Mouse (Mus musculus) kidney, adult 2 months (tissue): ENCODE results near the gene Ccnd2.

Experiments used
- CTCF ChIP-seq: fragments of 200-500 bp; conservative IDR thresholded peaks from 2 replicates; pipeline ENCODE4 v1.5.1; 2011; ENCODE audit warnings: low read depth, mild to moderate bottlenecking, control low read depth, low read length, moderate library complexity, mixed read lengths; ENCODE audit not compliant: insufficient read depth, insufficient read length
- POLR2A ChIP-seq: fragments of 200-500 bp; IDR thresholded peaks from one replicate; pipeline ENCODE4 v1.6.1; 2011; ENCODE audit warnings: low read depth, low read length, control low read depth

DNA sequence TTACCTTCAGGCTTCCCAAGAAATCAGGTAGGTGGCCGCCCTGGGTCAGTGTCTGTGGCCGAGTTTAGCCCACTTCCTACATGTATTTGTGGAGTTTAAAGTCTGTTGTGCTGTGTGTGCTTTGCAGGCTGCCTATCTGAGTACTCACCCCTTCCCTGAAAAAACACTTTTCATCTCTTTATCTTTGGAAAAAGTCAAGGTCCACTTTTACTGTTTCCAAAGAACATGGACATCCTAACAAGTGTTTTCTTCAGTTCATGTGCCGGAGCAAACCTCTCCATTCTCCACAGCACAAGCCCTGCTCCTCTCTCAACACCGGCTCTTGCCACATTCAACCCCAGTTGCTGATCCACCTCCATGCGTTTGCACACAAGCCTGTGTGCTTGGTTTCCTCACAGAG, 29.0 kb downstream of the Ccnd2 start:
- TF ChIP-seq CTCF (no peak), POLR2A (no peak)
